Mouse (Mus musculus): ENCODE measurements around the gene Rai1.

GRCm38 (mm10) chr11:60073936-60074502, 30.8 kb upstream of the Rai1 start:
- TF ChIP-seq CTCF (IDR thresholded peaks at IDR 0.05; ENCODE audit: low read depth) (no peak), EP300 (optimal IDR thresholded peaks at IDR 0.05) (no peak)
